Mouse (Mus musculus): Measurements from ENCODE around the gene Tmem51. TPM values are rescaled to one million over a fixed set of nuclear protein-coding genes. Genes with fewer than 3 reads are reported as not detected.

The Tmem51 gene
- polyA plus RNA-seq, 1 experiment from 2014 or later, result 79.0 TPM

GRCm38 (mm10) chr4:142017686-142018085 is 66.4 kb downstream of the Tmem51 start:
- H3K4me1 ChIP-seq (replicated peaks; ENCODE audit: control insufficient read depth, insufficient read depth), result peaks cover 5% of the 10 kb centered on the region
- H3K9ac ChIP-seq (ENCODE audit: low read length), result no peak overlapping the region
- peak; percentile 79 for ATAC-seq (ENCODE audit: low FRiP score, low TSS enrichment)
- WGBS, result 35% methylated on average over 15 of the region's 15 CpGs
- H3K27ac ChIP-seq (replicated peaks), result peak overlapping the region; percentile 56
- H3K4me2 ChIP-seq (replicated peaks; ENCODE audit: low read depth), result peak overlapping the region; percentile 8; the same call in 1 of the 2 replicates
- peak; percentile 81 for DNase-seq (ENCODE audit: low spot score)
- TF ChIP-seq EP300 (optimal IDR thresholded peaks at IDR 0.05) (no peak), CTCF (IDR thresholded peaks at IDR 0.05; ENCODE audit: low read depth) (no peak)
- H3K27me3 ChIP-seq (ENCODE audit: control insufficient read depth, insufficient read depth, low read length), result no peaks in the 10 kb centered on the region
- H3K4me3 ChIP-seq (ENCODE audit: low read depth, low read length), result no peak overlapping the region
- no peaks in the 10 kb centered on the region for H3K36me3 ChIP-seq (ENCODE audit: control insufficient read depth, insufficient read depth, low read length)
- no peaks in the 10 kb centered on the region for H3K9me3 ChIP-seq (ENCODE audit: control insufficient read depth, low read length)

DNA sequence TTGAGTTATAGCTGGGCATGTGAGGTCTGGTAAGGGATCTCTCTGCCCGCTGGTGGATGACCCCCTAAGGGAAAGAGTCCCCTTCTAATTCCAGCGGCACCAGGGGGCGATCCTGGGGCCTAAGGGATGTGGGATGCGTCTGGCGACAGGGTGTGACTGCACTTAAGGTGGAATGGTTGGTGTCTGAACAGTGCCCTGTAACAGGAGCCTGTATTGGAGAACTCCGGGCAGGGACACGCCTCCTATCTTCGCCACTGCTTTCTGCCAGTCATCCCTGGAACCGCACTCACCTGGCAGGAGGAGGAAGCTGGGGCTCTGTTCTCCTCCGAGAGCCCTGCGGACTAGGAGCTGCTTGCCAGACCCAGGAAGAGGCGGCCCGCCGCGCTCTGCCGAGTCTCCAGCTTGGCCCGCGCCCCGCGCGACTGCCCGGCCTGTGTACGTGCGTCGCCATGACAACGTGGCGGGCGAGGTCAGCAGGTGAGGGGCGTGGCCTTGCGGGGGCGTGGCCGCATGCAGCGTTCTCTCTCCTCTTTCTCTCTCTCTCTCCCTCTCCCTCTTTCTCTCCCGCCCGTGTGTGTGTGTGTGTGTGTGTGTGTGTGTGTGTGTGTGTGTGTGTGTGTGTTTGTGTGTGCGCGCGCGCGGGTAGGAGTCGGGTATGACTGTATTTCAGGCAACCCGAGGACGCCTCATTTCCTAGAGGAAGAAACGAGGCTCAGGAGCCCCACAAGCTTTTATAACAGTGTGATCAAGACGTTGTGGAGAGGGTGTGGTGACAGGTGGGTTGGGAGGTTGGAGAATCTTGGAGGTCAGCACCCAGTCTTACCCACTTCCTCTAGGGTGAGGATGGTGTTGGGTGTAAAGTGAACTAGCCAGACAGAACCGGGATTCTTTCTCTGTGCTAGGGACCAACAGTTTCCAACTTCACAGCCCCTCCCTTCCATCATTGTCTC is 69.2 kb downstream of the Tmem51 start, which contains the start of gene Fhad1:
Fhad1 (minus strand) TSS at position 424 of the 950 bp plus-strand sequence.
- ATAC-seq (ENCODE audit: low FRiP score, low TSS enrichment) (peak; percentile 88), DNase-seq (ENCODE audit: low spot score) (peak; percentile 94)
- Histone ChIP-seq H3K4me1 (replicated peaks; ENCODE audit: control insufficient read depth, insufficient read depth) (peaks cover 5% of the 10 kb centered on the region), H3K27ac (replicated peaks) (peak within 1 kb of the TSS; percentile 41; the same call in 1 of the 2 replicates), H3K27me3 (ENCODE audit: control insufficient read depth, insufficient read depth, low read length) (no peaks in the 10 kb centered on the region), H3K36me3 (ENCODE audit: control insufficient read depth, insufficient read depth, low read length) (no peaks in the 10 kb centered on the region), H3K9me3 (ENCODE audit: control insufficient read depth, low read length) (no peaks in the 10 kb centered on the region), H3K9ac (ENCODE audit: low read length) (peak within 1 kb of the TSS; percentile 50), H3K4me2 (replicated peaks; ENCODE audit: low read depth) (peak within 1 kb of the TSS; percentile 61), H3K4me3 (ENCODE audit: low read depth, low read length) (peak within 1 kb of the TSS; percentile 38)
- 2% methylated on average over 42 of the region's 46 CpGs for WGBS
- TF ChIP-seq CTCF (IDR thresholded peaks at IDR 0.05; ENCODE audit: low read depth), result peak; percentile 48
- no peak for TF ChIP-seq EP300 (optimal IDR thresholded peaks at IDR 0.05)

- no peak for TF ChIP-seq EP300 (optimal IDR thresholded peaks at IDR 0.05)
- TF ChIP-seq CTCF (IDR thresholded peaks at IDR 0.05; ENCODE audit: low read depth), result no peak
- peaks cover 5% of the 10 kb centered on the region for H3K4me1 ChIP-seq (replicated peaks; ENCODE audit: control insufficient read depth, insufficient read depth)
- no peaks in the 10 kb centered on the region for H3K27me3 ChIP-seq (ENCODE audit: control insufficient read depth, insufficient read depth, low read length)
- ATAC-seq (ENCODE audit: low FRiP score, low TSS enrichment) (no peak), DNase-seq (ENCODE audit: low spot score) (no peak)
- H3K4me3 ChIP-seq (ENCODE audit: low read depth, low read length), result no peak overlapping the region
- H3K36me3 ChIP-seq (ENCODE audit: control insufficient read depth, insufficient read depth, low read length), result no peaks in the 10 kb centered on the region
- H3K4me2 ChIP-seq (replicated peaks; ENCODE audit: low read depth), result no peak overlapping the region
- no peak overlapping the region for H3K9ac ChIP-seq (ENCODE audit: low read length)
- WGBS, result 81% methylated on average over 13 of the region's 13 CpGs
- H3K27ac ChIP-seq (replicated peaks), result no peak overlapping the region
- no peaks in the 10 kb centered on the region for H3K9me3 ChIP-seq (ENCODE audit: control insufficient read depth, low read length)
These were observed 72.9 kb downstream of the Tmem51 start for GRCm38 (mm10) chr4:142011236-142011635.

GRCm38 (mm10) chr4:142010441-142010840 is 73.7 kb downstream of the Tmem51 start:
- no peak overlapping the region for H3K27ac ChIP-seq (replicated peaks)
- DNase-seq (ENCODE audit: low spot score), result no peak
- H3K9me3 ChIP-seq (ENCODE audit: control insufficient read depth, low read length), result no peaks in the 10 kb centered on the region
- WGBS, result 65% methylated on average over 7 of the region's 7 CpGs
- H3K4me3 ChIP-seq (ENCODE audit: low read depth, low read length), result no peak overlapping the region
- TF ChIP-seq EP300 (optimal IDR thresholded peaks at IDR 0.05) (no peak), CTCF (IDR thresholded peaks at IDR 0.05; ENCODE audit: low read depth) (no peak)
- no peaks in the 10 kb centered on the region for H3K36me3 ChIP-seq (ENCODE audit: control insufficient read depth, insufficient read depth, low read length)
- ATAC-seq (ENCODE audit: low FRiP score, low TSS enrichment), result no peak
- H3K27me3 ChIP-seq (ENCODE audit: control insufficient read depth, insufficient read depth, low read length), result no peaks in the 10 kb centered on the region
- peaks cover 2% of the 10 kb centered on the region for H3K4me1 ChIP-seq (replicated peaks; ENCODE audit: control insufficient read depth, insufficient read depth)
- no peak overlapping the region for H3K4me2 ChIP-seq (replicated peaks; ENCODE audit: low read depth)
- no peak overlapping the region for H3K9ac ChIP-seq (ENCODE audit: low read length)

DNA sequence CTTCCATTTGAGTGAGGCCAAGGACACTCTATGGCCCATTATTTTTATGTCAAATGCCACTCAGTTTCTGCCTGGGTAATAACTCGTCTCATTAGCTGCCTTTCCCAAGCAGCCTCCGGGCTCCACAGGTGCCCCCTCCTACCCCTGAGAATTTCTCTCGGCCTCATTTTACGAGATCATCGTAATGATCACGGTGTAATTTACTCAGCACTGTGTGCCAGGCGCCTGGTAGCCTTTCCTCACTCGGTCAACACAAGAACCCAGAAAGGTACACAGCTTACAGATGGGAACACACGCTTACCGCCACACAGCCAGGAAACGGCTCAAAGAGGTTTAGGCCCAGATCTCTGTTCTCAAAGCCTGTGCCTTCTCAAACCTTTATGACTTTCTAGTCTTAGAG is 75.9 kb downstream of the Tmem51 start:
- H3K27me3 ChIP-seq (ENCODE audit: control insufficient read depth, insufficient read depth, low read length), result no peaks in the 10 kb centered on the region
- no peaks in the 10 kb centered on the region for H3K9me3 ChIP-seq (ENCODE audit: control insufficient read depth, low read length)
- no peak overlapping the region for H3K9ac ChIP-seq (ENCODE audit: low read length)
- H3K27ac ChIP-seq (replicated peaks), result peak overlapping the region; percentile 45; the same call in 1 of the 2 replicates
- peak; percentile 76 for ATAC-seq (ENCODE audit: low FRiP score, low TSS enrichment)
- DNase-seq (ENCODE audit: low spot score), result peak; percentile 66
- no peaks in the 10 kb centered on the region for H3K4me1 ChIP-seq (replicated peaks; ENCODE audit: control insufficient read depth, insufficient read depth)
- WGBS, result 62% methylated on average over 11 of the region's 11 CpGs
- no peak overlapping the region for H3K4me3 ChIP-seq (ENCODE audit: low read depth, low read length)
- H3K36me3 ChIP-seq (ENCODE audit: control insufficient read depth, insufficient read depth, low read length), result no peaks in the 10 kb centered on the region
- no peak for TF ChIP-seq CTCF (IDR thresholded peaks at IDR 0.05; ENCODE audit: low read depth)
- TF ChIP-seq EP300 (optimal IDR thresholded peaks at IDR 0.05), result no peak
- no peak overlapping the region for H3K4me2 ChIP-seq (replicated peaks; ENCODE audit: low read depth)

DNA sequence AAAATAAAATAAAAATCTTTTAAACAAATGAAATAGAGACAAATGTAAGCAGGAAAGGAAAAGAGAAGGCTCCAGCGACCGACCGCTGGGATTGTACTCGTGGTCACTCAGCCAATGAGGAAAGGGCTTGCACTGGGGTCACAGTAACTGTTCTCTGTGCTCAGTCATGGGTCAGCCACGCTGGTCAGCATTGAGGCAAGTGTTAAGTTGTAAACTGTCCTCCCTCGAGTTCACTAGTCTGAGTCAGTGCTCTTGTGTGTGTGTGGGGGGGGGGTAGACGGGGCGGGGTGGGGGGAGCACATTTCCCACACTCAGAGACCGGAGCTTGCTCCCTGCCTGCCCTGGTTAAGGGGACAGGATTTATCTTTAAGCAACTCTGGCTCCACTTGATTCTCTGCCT is 83.5 kb downstream of the Tmem51 start:
- peak overlapping the region; percentile 53; the same call in 1 of the 2 replicates for H3K27ac ChIP-seq (replicated peaks)
- DNase-seq (ENCODE audit: low spot score) (no peak), ATAC-seq (ENCODE audit: low FRiP score, low TSS enrichment) (no peak)
- H3K36me3 ChIP-seq (ENCODE audit: control insufficient read depth, insufficient read depth, low read length), result no peaks in the 10 kb centered on the region
- H3K4me2 ChIP-seq (replicated peaks; ENCODE audit: low read depth), result no peak overlapping the region
- 41% methylated on average over 9 of the region's 9 CpGs for WGBS
- no peak overlapping the region for H3K4me3 ChIP-seq (ENCODE audit: low read depth, low read length)
- H3K4me1 ChIP-seq (replicated peaks; ENCODE audit: control insufficient read depth, insufficient read depth), result no peaks in the 10 kb centered on the region
- no peaks in the 10 kb centered on the region for H3K27me3 ChIP-seq (ENCODE audit: control insufficient read depth, insufficient read depth, low read length)
- H3K9ac ChIP-seq (ENCODE audit: low read length), result no peak overlapping the region
- H3K9me3 ChIP-seq (ENCODE audit: control insufficient read depth, low read length), result no peaks in the 10 kb centered on the region
- TF ChIP-seq CTCF (IDR thresholded peaks at IDR 0.05; ENCODE audit: low read depth) (no peak), EP300 (optimal IDR thresholded peaks at IDR 0.05) (no peak)

All from stomach, postnatal 0 days (tissue).